Mouse (Mus musculus) lung, postnatal 0 days (tissue): ENCODE measurements around the gene Zfp296. TPM values are rescaled to one million over a fixed set of nuclear protein-coding genes. Genes with fewer than 3 reads are reported as not detected.
A peak's percentile ranks its signal among the peaks of the same experiment; 100 is the strongest.

Source experiments
- ATAC-seq: fragments of 200-750 bp; cut with Nextera tagmentation; 2 replicates; pipeline ENCODE4 v1.8.0; 2017; ENCODE audit warnings: moderate library complexity
- DNase-seq: peaks from one replicate; pipeline ENCODE4 v3.0.0-alpha.2; 2016; ENCODE audit warnings: low spot score
- H3K27ac ChIP-seq: fragments of 300-500 bp; sonication (generic); 2 replicates; pipeline ENCODE4 v1.5.1; 2014; ENCODE audit warnings: antibody characterized with exemption, mild to moderate bottlenecking, low read length, mixed read lengths
- H3K27me3 ChIP-seq: fragments of 300-500 bp; sonication (generic); replicated peaks from 2 replicates; pipeline ENCODE4 v1.6.1; 2014; ENCODE audit warnings: low read length, mixed read lengths; ENCODE audit not compliant: insufficient read depth
- H3K36me3 ChIP-seq: fragments of 300-500 bp; sonication (generic); 2 replicates; pipeline ENCODE4 v1.6.1; 2014; ENCODE audit warnings: low read length, mixed read lengths; ENCODE audit not compliant: insufficient read depth
- H3K4me1 ChIP-seq: fragments of 300-500 bp; sonication (generic); 2 replicates; pipeline ENCODE4 v1.6.1; 2014; ENCODE audit warnings: antibody characterized with exemption, low read depth, low read length, mixed read lengths; ENCODE audit not compliant: insufficient read depth
- H3K4me2 ChIP-seq: fragments of 300-500 bp; sonication (generic); replicated peaks from 2 replicates; pipeline ENCODE4 v1.6.1; 2014; ENCODE audit warnings: low read depth, mild to moderate bottlenecking, low read length, moderate library complexity, mixed read lengths
- H3K4me3 ChIP-seq: fragments of 300-500 bp; sonication (generic); 2 replicates; pipeline ENCODE4 v1.5.1; 2014; ENCODE audit warnings: low read depth, low read length
- H3K9ac ChIP-seq: fragments of 300-500 bp; sonication (generic); replicated peaks from 2 replicates; pipeline ENCODE4 v1.6.1; 2014; ENCODE audit warnings: low read depth, mild to moderate bottlenecking
- H3K9me3 ChIP-seq: fragments of 300-500 bp; sonication (generic); 2 replicates; pipeline ENCODE4 v1.6.1; 2016; ENCODE audit warnings: low read length, mixed read lengths
- CTCF ChIP-seq: IDR thresholded peaks from 2 replicates; pipeline ENCODE4 v1.5.1; 2016; ENCODE audit warnings: antibody characterized with exemption, mild to moderate bottlenecking
- EP300 ChIP-seq: IDR thresholded peaks from 2 replicates; pipeline ENCODE4 v1.6.1; 2016; ENCODE audit warnings: antibody characterized with exemption, mild to moderate bottlenecking, control low read depth
- WGBS: fragments of 180-500 bp; shearing (Covaris S2); extraction: QIAGEN DNeasy Blood & Tissue Kit; methylation state at CpG from one replicate; pipeline ENCODE4 v1.1.7; 2014; 5-methylcytosine and 5-hydroxymethylcytosine counted together
- polyA plus RNA-seq: library from polyadenylated mRNA; unstranded; fragments of >200 nt; fragmentation: Nextera tagmentation; extraction: Ambion mirVana; gene quantifications from 2 replicates; pipeline ENCODE4 v1.2.1, GENCODE M21; 2015

The Zfp296 gene
- polyA plus RNA-seq, 1 experiment from 2014 or later = 0.88 TPM

DNA sequence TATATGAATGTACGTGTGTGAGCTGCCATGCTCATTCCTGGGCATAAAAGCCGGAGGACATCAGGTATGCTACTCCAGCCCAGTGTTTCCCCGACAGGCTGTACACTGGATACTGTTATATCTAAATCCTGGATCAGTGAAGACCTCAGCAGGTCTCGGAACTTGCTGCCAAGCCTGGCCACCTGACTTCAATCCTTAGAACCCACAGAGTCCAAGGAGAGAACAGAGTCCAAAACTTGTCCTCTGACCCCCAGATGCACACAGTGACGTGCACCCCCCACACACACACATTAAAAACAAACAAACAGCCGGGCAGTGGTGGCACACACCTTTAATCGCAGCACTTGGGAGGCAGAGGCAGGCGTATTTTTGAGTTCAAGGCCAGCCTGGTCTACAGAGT is 9.7 kb upstream of the Zfp296 start:
- Histone ChIP-seq H3K4me2 (no peak overlapping the region), H3K4me3 (no peak overlapping the region), H3K27me3 (no peaks in the 10 kb centered on the region), H3K9ac (no peak overlapping the region), H3K4me1 (peaks cover 6% of the 10 kb centered on the region; the same call in 1 of the 2 replicates), H3K36me3 (peaks cover 21% of the 10 kb centered on the region), H3K27ac (no peak overlapping the region), H3K9me3 (no peaks in the 10 kb centered on the region)
- ATAC-seq = no peak
- no peak for TF ChIP-seq CTCF
- no peak for TF ChIP-seq EP300
- WGBS = 90% methylated on average over 8 of the region's 8 CpGs
- no peak for DNase-seq

DNA sequence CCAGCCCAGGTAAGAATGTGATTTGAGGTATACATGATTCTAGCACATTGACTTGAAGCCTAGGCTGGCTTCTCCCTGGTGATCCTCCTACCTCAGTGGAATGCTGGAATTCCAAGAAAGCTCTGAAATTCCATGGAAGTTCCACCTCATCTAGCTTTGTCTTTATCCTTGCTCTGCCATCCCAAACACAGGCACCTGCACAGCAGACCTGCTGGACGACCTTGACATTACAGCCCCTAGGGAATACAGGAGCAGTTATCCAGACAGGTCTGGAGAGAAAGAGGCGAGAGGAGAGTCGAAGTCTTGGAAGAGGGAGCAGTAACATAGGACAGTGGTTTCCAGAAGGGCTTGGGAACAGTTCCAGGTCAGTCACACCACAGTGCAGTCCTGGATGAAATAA is 7.4 kb upstream of the Zfp296 start:
- DNase-seq (no peak), ATAC-seq (no peak)
- Histone ChIP-seq H3K27me3 (no peaks in the 10 kb centered on the region), H3K4me1 (peaks cover 8% of the 10 kb centered on the region; the same call in 1 of the 2 replicates), H3K27ac (no peak overlapping the region), H3K36me3 (peaks cover 21% of the 10 kb centered on the region), H3K4me3 (no peak overlapping the region), H3K9me3 (no peaks in the 10 kb centered on the region), H3K4me2 (no peak overlapping the region), H3K9ac (no peak overlapping the region; the same call in 1 of the 2 replicates)
- 83% methylated on average over 3 of the region's 3 CpGs for WGBS
- TF ChIP-seq CTCF = no peak

DNA sequence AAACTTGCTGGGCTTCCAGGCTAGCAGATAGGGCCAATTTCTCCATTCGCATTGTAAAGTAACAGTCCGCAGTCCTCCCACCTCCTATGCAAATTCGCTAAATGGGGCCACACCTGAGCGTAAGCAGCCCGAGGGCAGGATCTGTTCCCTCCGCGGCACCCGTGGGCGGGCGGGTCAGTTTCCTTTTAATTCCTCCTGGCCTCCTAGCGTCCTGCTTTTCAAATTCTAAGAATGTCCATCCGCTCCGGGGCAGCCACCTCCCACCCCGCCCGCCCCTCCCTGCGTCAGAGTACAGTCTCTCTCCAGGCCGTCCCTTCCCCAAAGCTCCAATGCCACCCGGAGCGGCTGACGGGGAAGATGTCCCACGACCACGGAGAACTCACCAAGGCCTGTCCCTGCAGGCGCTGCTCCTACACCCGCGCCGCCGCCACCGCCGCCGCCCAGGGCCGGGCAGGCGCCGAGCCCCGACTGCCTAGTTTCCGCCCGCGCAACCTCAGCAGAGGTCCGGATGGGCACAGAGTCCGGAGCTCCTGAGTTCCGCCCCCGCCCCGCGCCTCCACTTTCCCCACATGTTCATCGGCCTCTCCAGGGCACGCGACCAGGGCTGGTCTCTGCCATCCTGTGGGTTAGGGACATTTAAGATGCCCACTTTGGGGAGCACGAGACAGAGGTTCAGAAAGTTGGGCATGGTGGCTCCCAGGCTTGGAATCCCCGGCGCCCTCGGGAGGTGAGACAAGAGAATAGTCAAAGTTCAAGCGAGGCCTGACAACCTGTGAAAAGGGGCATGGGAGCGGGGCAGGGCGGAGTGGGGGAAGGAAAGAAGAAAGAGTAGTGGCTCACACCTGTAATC is 3.9 kb upstream of the Zfp296 start:
- H3K4me3 ChIP-seq = peak overlapping the region; percentile 62

DNA sequence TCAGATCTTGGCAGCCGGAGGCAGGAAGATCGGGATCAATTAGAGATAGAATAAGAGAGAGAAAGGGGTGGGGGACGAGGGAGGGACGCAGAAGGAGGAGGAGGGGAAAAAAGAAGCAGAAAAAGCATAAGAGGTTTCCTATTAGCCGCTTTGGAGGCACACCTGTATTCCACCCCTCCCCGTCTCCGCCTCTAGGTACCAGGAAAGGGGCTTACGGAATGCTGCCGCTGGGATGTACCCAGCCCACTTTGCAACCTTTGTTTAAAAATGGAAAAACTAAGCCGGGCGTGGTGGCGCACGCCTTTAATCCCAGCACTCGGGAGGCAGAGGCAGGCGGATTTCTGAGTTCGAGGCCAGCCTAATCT is 3.3 kb upstream of the Zfp296 start:
- Histone ChIP-seq H3K4me2 (peak overlapping the region; percentile 68), H3K9me3 (no peaks in the 10 kb centered on the region), H3K27me3 (peaks cover 8% of the 10 kb centered on the region), H3K36me3 (0 out of 2 replicates have a peak, but pooled peaks cover 13% of the 10 kb centered on the region), H3K27ac (peak overlapping the region; percentile 92), H3K4me1 (peaks cover 8% of the 10 kb centered on the region; the same call in 1 of the 2 replicates), H3K4me3 (peak overlapping the region; percentile 62), H3K9ac (peak overlapping the region; percentile 54)
- DNase-seq (no peak), ATAC-seq (no peak)
- WGBS = 16% methylated on average over 15 of the region's 16 CpGs
- TF ChIP-seq EP300 (no peak), CTCF (no peak)

More for the DNA sequence above, 3.9 kb upstream of the Zfp296 start:
- TF ChIP-seq EP300 (0 out of 2 replicates have a peak, but pooled peaks have one; percentile 24), CTCF (peak; percentile 27)
- Histone ChIP-seq H3K27ac (peak overlapping the region; percentile 92), H3K4me1 (peaks cover 8% of the 10 kb centered on the region; the same call in 1 of the 2 replicates), H3K4me2 (peak overlapping the region; percentile 68), H3K36me3 (0 out of 2 replicates have a peak, but pooled peaks cover 13% of the 10 kb centered on the region), H3K9me3 (no peaks in the 10 kb centered on the region), H3K9ac (peak overlapping the region; percentile 54), H3K27me3 (peaks cover 8% of the 10 kb centered on the region)
- 1% methylated on average over 52 of the region's 53 CpGs for WGBS
- DNase-seq (peak; percentile 84), ATAC-seq (peak; percentile 87)

DNA sequence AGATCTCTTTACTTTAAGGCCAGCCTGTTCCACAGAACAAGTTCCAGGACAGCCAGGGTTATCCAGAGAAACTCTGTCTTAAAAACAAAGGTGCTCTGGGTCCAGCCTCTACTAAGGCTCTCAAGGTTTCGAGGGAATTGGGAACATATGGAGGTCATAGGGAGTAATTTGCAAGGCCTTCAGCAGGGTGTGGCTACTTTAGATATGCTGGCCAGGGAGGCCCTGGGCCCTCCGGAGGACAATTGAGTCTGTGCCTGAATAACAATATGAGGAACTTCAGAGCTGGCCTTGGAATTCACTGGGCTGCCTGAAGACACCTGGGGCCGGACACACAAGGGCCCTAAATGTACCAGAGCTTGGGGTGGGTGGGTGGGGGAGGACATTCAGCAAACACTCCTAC is 1.5 kb upstream of the Zfp296 start:
- Histone ChIP-seq H3K4me3 (no peak overlapping the region), H3K27ac (no peak overlapping the region), H3K4me1 (peaks cover 8% of the 10 kb centered on the region; the same call in 1 of the 2 replicates), H3K4me2 (no peak overlapping the region), H3K9ac (no peak overlapping the region), H3K36me3 (no peaks in the 10 kb centered on the region), H3K27me3 (peaks cover 8% of the 10 kb centered on the region), H3K9me3 (no peaks in the 10 kb centered on the region)
- ATAC-seq (no peak), DNase-seq (no peak)
- TF ChIP-seq CTCF (no peak), EP300 (no peak)
- 51% methylated on average over 3 of the region's 3 CpGs for WGBS

DNA sequence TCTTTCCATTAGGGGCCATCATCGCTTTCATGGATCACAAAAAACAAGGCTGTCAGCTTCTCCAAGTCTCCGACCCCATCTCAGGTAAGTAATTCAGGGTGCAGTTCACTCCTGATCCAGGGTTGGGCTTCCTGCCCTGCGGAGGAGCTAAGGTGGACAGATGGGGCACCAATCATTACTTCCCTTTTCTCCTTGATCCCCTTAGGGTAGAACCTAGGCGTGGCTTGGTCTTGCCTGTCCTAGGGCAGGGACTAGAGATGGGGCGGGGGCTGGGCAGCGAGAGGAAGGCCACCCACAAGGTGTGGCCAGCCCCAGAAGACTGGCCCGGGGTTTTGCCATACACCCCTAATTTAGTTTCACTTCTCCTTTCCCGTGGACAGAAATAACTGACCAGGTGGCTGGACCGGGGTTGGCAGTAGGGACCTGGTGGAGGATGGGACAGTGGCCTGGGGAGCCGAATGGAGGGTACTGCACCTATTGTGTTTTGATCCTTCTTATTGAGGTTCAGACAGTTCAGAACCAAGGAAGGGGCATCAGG is 859 bp downstream of the Zfp296 start:
- Histone ChIP-seq H3K36me3 (peaks cover 4% of the 10 kb centered on the region; the same call in 1 of the 2 replicates), H3K4me1 (no peaks in the 10 kb centered on the region), H3K4me2 (peak overlapping the region; percentile 54), H3K27ac (no peak overlapping the region), H3K9ac (0 out of 2 replicates have a peak overlapping the region, but pooled peaks have one; percentile 5), H3K9me3 (no peaks in the 10 kb centered on the region), H3K27me3 (peaks cover 8% of the 10 kb centered on the region), H3K4me3 (peak overlapping the region; percentile 43)
- WGBS = 15% methylated on average over 10 of the region's 10 CpGs
- ATAC-seq = no peak
- TF ChIP-seq EP300 = no peak
- TF ChIP-seq CTCF = no peak
- peak; percentile 25 for DNase-seq
